Mouse (Mus musculus) lung, embryonic 16.5 days (tissue): ENCODE results near the gene Flot1. TPM values are rescaled to one million over a fixed set of nuclear protein-coding genes. Genes with fewer than 3 reads are reported as not detected.
A peak's percentile ranks its signal among the peaks of the same experiment; 100 is the strongest.

Experiments used
- ATAC-seq: fragments of 200-750 bp; cut with Nextera tagmentation; 2 replicates; pipeline ENCODE4 v1.8.0; 2017; ENCODE audit warnings: low read depth, mild to moderate bottlenecking, moderate library complexity
- H3K27ac ChIP-seq: fragments of 300-500 bp; sonication (generic); 2 replicates; pipeline ENCODE4 v1.5.1; 2014; ENCODE audit warnings: mild to moderate bottlenecking, control low read depth, low read length
- H3K27me3 ChIP-seq: fragments of 300-500 bp; sonication (generic); 2 replicates; pipeline ENCODE4 v1.6.1; 2014; ENCODE audit warnings: low read depth, low read length, mixed read lengths; ENCODE audit not compliant: control insufficient read depth, insufficient read depth
- H3K36me3 ChIP-seq: fragments of 300-500 bp; sonication (generic); 2 replicates; pipeline ENCODE4 v1.6.1; 2014; ENCODE audit warnings: low read length; ENCODE audit not compliant: control insufficient read depth, insufficient read depth
- H3K4me1 ChIP-seq: fragments of 300-500 bp; sonication (generic); replicated peaks from 2 replicates; pipeline ENCODE4 v1.6.1; 2014; ENCODE audit warnings: low read length, mixed read lengths; ENCODE audit not compliant: control insufficient read depth, insufficient read depth
- H3K4me2 ChIP-seq: fragments of 300-500 bp; sonication (generic); 2 replicates; pipeline ENCODE4 v1.6.1; 2014; ENCODE audit warnings: low read depth, low read length, control low read depth
- H3K4me3 ChIP-seq: fragments of 300-500 bp; sonication (generic); 2 replicates; pipeline ENCODE4 v1.5.1; 2014; ENCODE audit warnings: mild to moderate bottlenecking, low read length, control low read depth
- H3K9ac ChIP-seq: fragments of 300-500 bp; sonication (generic); 2 replicates; pipeline ENCODE4 v1.6.1; 2014; ENCODE audit warnings: low read length, control low read depth
- H3K9me3 ChIP-seq: fragments of 300-500 bp; sonication (generic); 2 replicates; pipeline ENCODE4 v1.6.1; 2016; ENCODE audit warnings: low read length; ENCODE audit not compliant: control insufficient read depth
- WGBS: fragments of 180-500 bp; shearing (Covaris S2); extraction: QIAGEN DNeasy Blood & Tissue Kit; methylation state at CpG from one replicate; pipeline ENCODE4 v1.1.7; 2014; 5-methylcytosine and 5-hydroxymethylcytosine counted together
- polyA plus RNA-seq: library from polyadenylated mRNA; unstranded; fragments of >200 nt; fragmentation: Nextera tagmentation; extraction: Ambion mirVana; gene quantifications from 2 replicates; pipeline ENCODE4 v1.2.1, GENCODE M21; 2015

Gene Flot1
- polyA plus RNA-seq, 1 experiment from 2014 or later, result 57.8 TPM

- Histone ChIP-seq H3K4me1 (peaks cover 8% of the 10 kb centered on the region), H3K9ac (no peak overlapping the region), H3K36me3 (peaks cover 18% of the 10 kb centered on the region), H3K4me3 (no peak overlapping the region), H3K9me3 (no peaks in the 10 kb centered on the region), H3K4me2 (no peak overlapping the region), H3K27ac (no peak overlapping the region), H3K27me3 (no peaks in the 10 kb centered on the region)
- 90% methylated on average over 1 of the region's 1 CpGs for WGBS
- no peak for ATAC-seq
Observed at GRCm38 (mm10) chr17:35859371-35859770, 36.3 kb downstream of the Flot1 start.

DNA sequence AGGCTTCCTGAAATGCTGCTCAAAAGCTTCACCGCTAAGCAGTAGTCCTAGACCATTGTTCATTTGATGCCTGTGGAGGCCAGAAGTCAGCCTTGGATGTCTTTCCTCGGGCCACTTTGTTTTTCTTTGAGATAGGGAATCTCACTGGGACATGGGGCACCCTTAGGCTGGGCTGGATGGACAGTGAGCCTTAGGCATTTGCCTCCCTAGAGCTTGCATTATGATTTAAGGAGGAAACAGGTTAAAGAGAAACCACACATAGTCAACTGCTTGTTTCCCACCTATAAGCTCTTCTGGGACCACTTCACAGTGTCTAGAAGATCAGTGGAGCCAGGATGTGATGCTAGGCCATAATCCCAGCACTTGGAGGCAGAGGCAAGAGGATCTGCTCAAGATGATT is 36.8 kb downstream of the Flot1 start:
- Histone ChIP-seq H3K4me1 (peaks cover 9% of the 10 kb centered on the region), H3K4me3 (no peak overlapping the region), H3K36me3 (peaks cover 18% of the 10 kb centered on the region), H3K9ac (no peak overlapping the region), H3K4me2 (no peak overlapping the region), H3K9me3 (no peaks in the 10 kb centered on the region), H3K27ac (no peak overlapping the region), H3K27me3 (no peaks in the 10 kb centered on the region)
- no peak for ATAC-seq
- 50% methylated on average over 2 of the region's 2 CpGs for WGBS

GRCm38 (mm10) chr17:35860831-35861197 is 37.8 kb downstream of the Flot1 start:
- ATAC-seq, result peak; percentile 9
- H3K9ac ChIP-seq, result peak overlapping the region; percentile 81
- no peaks in the 10 kb centered on the region for H3K9me3 ChIP-seq
- peaks cover 13% of the 10 kb centered on the region for H3K4me1 ChIP-seq
- peak overlapping the region; percentile 78 for H3K4me2 ChIP-seq
- H3K4me3 ChIP-seq, result peak overlapping the region; percentile 88
- 3% methylated on average over 12 of the region's 12 CpGs for WGBS
- H3K27me3 ChIP-seq, result no peaks in the 10 kb centered on the region
- peak overlapping the region; percentile 96 for H3K27ac ChIP-seq
- peaks cover 18% of the 10 kb centered on the region for H3K36me3 ChIP-seq

- under 1% methylated on average over 47 of the region's 47 CpGs for WGBS
Observed at GRCm38 (mm10) chr17:35861198-35861857, 38.3 kb downstream of the Flot1 start, which contains the start of gene Nrm. Gene Nrm (plus strand): TSS chr17:35861318.

GRCm38 (mm10) chr17:35864832-35865353 is 41.9 kb downstream of the Flot1 start:
- Histone ChIP-seq H3K27me3 (no peaks in the 10 kb centered on the region), H3K4me2 (peak overlapping the region; percentile 94), H3K9ac (peak overlapping the region; percentile 81), H3K4me3 (peak overlapping the region; percentile 66), H3K9me3 (no peaks in the 10 kb centered on the region), H3K36me3 (no peaks in the 10 kb centered on the region), H3K27ac (peak overlapping the region; percentile 99), H3K4me1 (peaks cover 31% of the 10 kb centered on the region)
- 29% methylated on average over 10 of the region's 10 CpGs for WGBS
- ATAC-seq, result no peak

More at GRCm38 (mm10) chr17:35861198-35861857, 38.3 kb downstream of the Flot1 start, which contains the start of gene Nrm:
- Histone ChIP-seq H3K27ac (peak within 1 kb of the TSS; percentile 96), H3K36me3 (peaks cover 15% of the 10 kb centered on the region), H3K4me3 (peak within 1 kb of the TSS; percentile 88), H3K27me3 (no peaks in the 10 kb centered on the region), H3K4me1 (peaks cover 13% of the 10 kb centered on the region), H3K9ac (peak within 1 kb of the TSS; percentile 81), H3K9me3 (no peaks in the 10 kb centered on the region), H3K4me2 (peak within 1 kb of the TSS; percentile 78)
- ATAC-seq, result peak; percentile 91

DNA sequence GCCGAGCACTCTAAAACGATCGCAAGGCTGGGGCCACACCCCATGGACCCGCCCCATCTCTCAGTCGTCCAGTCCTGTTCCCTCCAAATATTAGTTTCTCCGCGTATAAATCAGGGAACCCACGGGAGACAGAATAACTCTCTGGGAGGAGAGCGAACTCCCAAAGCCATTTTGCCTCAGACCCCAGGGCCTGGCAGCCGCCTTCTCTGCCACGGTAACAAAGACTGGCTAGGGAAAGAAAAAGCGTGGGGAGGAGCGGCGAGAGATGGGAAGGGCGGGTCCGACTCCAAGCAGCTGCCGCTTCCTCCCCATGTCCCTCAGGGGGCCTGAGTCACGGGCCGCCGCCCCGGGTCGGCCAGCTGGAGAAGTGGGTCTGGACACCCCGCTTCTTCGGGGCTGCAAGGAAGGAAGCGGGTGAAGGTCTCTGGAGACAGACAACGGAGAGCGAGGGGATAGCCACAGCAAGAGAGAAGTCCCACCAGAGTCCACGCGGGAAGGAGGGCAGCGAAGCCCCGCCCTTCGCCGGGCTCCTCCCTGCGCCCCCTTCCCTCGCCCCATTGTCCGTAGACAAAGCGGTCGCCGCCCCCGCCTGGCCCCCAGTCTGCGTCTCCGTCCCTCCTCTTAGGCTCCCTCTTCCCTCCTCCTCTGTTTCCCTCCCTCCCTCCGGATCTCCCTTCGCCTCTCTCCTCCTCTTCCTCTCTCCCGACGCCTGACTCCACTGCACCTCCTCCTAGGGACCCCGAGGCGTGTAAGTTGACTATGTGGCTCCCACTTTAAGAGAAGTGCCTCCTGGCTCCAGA is 42.7 kb downstream of the Flot1 start, which contains the start of gene Ppp1r18:
Gene Ppp1r18, plus strand, starts transcription at position 113 of the 800 bp plus-strand sequence.
- peak within 1 kb of the TSS; percentile 94 for H3K4me2 ChIP-seq
- peaks cover 36% of the 10 kb centered on the region for H3K4me1 ChIP-seq
- under 1% methylated on average over 45 of the region's 48 CpGs for WGBS
- H3K27ac ChIP-seq, result peak within 1 kb of the TSS; percentile 99
- H3K27me3 ChIP-seq, result no peaks in the 10 kb centered on the region
- peak; percentile 75 for ATAC-seq
- peak within 1 kb of the TSS; percentile 81 for H3K9ac ChIP-seq
- H3K9me3 ChIP-seq, result no peaks in the 10 kb centered on the region
- no peaks in the 10 kb centered on the region for H3K36me3 ChIP-seq
- H3K4me3 ChIP-seq, result peak within 1 kb of the TSS; percentile 66

GRCm38 (mm10) chr17:35866281-35866831 is 43.3 kb downstream of the Flot1 start:
- Histone ChIP-seq H3K4me1 (peaks cover 36% of the 10 kb centered on the region), H3K27me3 (no peaks in the 10 kb centered on the region), H3K4me3 (peak overlapping the region; percentile 66), H3K27ac (peak overlapping the region; percentile 99), H3K9ac (peak overlapping the region; percentile 81), H3K4me2 (peak overlapping the region; percentile 94), H3K36me3 (peaks cover 3% of the 10 kb centered on the region; the same call in 1 of the 2 replicates), H3K9me3 (0 out of 2 replicates have a peak, but pooled peaks cover 1% of the 10 kb centered on the region)
- WGBS, result under 1% methylated on average over 38 of the region's 38 CpGs
- peak; percentile 60 for ATAC-seq

DNA sequence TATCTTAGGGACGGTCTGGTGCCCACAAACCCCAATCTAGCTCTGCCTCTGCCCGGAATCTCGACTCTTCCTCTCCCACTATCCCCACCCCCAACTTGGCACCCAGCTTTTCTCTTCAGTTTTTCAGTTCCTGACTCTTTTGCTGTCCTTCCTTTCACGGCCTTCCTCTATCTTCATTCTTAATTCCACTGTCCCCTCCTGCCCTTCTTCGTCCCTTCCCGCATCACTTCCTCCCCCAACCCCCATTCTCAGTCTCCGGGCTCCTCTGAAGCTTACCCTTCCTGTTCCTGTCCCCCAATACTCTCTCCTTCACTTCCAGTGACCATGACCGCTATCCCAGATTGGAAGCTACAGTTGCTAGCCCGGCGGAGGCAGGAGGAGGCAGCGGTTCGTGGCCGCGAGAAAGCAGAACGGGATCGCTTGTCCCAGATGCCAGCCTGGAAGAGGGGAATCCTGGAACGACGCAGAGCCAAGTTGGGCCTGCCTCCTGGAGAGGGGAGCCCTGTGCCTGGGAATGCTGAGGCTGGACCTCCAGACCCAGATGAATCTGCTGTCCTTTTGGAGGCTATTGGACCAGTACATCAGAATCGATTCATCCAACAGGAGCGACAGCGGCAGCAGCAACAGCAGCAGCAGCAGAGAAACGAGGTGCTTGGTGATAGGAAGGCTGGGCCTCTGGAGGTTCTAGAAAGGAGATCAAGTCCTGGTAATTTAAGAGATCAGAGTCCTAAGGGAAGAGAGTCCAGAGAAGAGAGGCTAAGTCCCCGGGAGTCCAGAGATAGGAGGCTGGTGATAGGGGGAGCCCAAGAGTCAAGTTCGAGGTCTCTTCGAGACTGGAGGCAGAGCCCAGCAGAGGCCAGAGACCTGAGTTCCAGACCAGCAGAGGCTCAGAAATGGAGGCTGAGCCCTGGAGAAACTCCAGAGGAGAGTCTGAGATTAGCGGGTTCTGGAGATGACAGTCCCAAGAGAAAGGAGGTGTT is 44.2 kb downstream of the Flot1 start:
- WGBS, result 8% methylated on average over 26 of the region's 26 CpGs
- no peak for ATAC-seq
- H3K4me2 ChIP-seq, result peak overlapping the region; percentile 94
- H3K4me3 ChIP-seq, result peak overlapping the region; percentile 66
- peak overlapping the region; percentile 81 for H3K9ac ChIP-seq
- H3K9me3 ChIP-seq, result 0 out of 2 replicates have a peak, but pooled peaks cover 2% of the 10 kb centered on the region
- H3K27me3 ChIP-seq, result no peaks in the 10 kb centered on the region
- H3K27ac ChIP-seq, result peak overlapping the region; percentile 99
- peaks cover 33% of the 10 kb centered on the region for H3K4me1 ChIP-seq
- peaks cover 5% of the 10 kb centered on the region; the same call in 1 of the 2 replicates for H3K36me3 ChIP-seq
